Mouse (Mus musculus) hindbrain, embryonic 10.5 days (tissue): ENCODE data around the gene Cd200. TPM values are rescaled to one million over a fixed set of nuclear protein-coding genes. Genes with fewer than 3 reads are reported as not detected.
A peak's percentile ranks its signal among the peaks of the same experiment; 100 is the strongest.
"Not testable (repeated sequence)": the region's sequence is repeated elsewhere in the genome, so short reads cannot be mapped to it uniquely, and the experiment has no call there.

Source experiments
- DNase-seq: peaks from one replicate; pipeline ENCODE4 v3.0.0-alpha.2; 2017; ENCODE audit warnings: low spot score
- H3K27ac ChIP-seq: fragments of 300-500 bp; sonication (generic); 2 replicates; pipeline ENCODE4 v1.5.1; 2016; ENCODE audit warnings: mild to moderate bottlenecking, moderate library complexity
- H3K27me3 ChIP-seq: fragments of 300-500 bp; sonication (generic); 2 replicates; pipeline ENCODE4 v1.6.1; 2016; ENCODE audit warnings: mild to moderate bottlenecking; ENCODE audit not compliant: poor library complexity, insufficient read depth, severe bottlenecking
- H3K36me3 ChIP-seq: fragments of 300-500 bp; sonication (generic); 2 replicates; pipeline ENCODE4 v1.6.1; 2016; ENCODE audit warnings: mild to moderate bottlenecking, moderate library complexity
- H3K4me1 ChIP-seq: fragments of 300-500 bp; sonication (generic); replicated peaks from 2 replicates; pipeline ENCODE4 v1.6.1; 2016; ENCODE audit warnings: mild to moderate bottlenecking
- H3K4me3 ChIP-seq: fragments of 300-500 bp; sonication (generic); 2 replicates; pipeline ENCODE4 v1.5.1; 2016; ENCODE audit warnings: mild to moderate bottlenecking, moderate library complexity
- H3K9me3 ChIP-seq: fragments of 300-500 bp; sonication (generic); 2 replicates; pipeline ENCODE4 v1.6.1; 2016; ENCODE audit warnings: mild to moderate bottlenecking, moderate library complexity
- WGBS: fragments of 180-500 bp; shearing (Covaris S2); methylation state at CpG from one replicate; pipeline ENCODE4 v1.1.7; 2016; 5-methylcytosine and 5-hydroxymethylcytosine counted together
- polyA plus RNA-seq: library from polyadenylated mRNA; unstranded; fragments of >200 nt; fragmentation: Nextera tagmentation; extraction: Ambion mirVana; gene quantifications from 2 replicates; pipeline ENCODE4 v1.2.1, GENCODE M21; 2016

Gene Cd200
- polyA plus RNA-seq, 1 experiment from 2014 or later: 29.3 TPM

- not testable (repeated sequence) for DNase-seq, H3K4me1 ChIP-seq
- WGBS: 92% methylated on average over 8 of the region's 9 CpGs
Observed at GRCm38 (mm10) chr16:45348238-45348637, 60.6 kb downstream of the Cd200 start.

DNA sequence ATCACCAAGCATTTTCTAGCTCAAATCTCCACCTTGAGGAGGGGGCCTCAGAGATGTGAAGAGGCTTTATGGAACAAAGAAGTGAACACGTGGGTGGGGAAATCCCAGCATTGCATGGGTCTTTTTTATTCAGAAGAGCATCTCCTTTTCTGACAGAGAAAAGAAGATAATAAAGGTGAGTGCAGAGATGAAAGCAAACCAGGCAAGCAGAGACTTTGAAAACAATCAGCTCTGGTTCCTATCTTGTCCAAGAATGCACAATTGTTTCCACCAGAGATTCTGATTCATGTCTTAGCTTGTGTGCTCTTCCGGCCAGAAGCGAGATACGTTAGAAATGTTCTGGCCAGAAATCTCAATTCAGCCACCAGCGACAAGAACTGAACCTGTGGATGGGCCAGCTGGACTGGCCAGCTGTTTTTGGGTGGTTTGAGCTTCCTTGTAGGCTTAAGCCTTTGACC is 61.9 kb downstream of the Cd200 start:
- DNase-seq: no peak
- WGBS: 88% methylated on average over 5 of the region's 5 CpGs
- no peaks in the 10 kb centered on the region for H3K36me3 ChIP-seq
- H3K27me3 ChIP-seq: no peaks in the 10 kb centered on the region
- no peak overlapping the region for H3K4me3 ChIP-seq
- no peaks in the 10 kb centered on the region for H3K4me1 ChIP-seq
- no peak overlapping the region for H3K27ac ChIP-seq
- H3K9me3 ChIP-seq: no peaks in the 10 kb centered on the region

More at GRCm38 (mm10) chr16:45348238-45348637, 60.6 kb downstream of the Cd200 start:
- H3K36me3 ChIP-seq, H3K9me3 ChIP-seq, H3K27ac ChIP-seq, H3K27me3 ChIP-seq, H3K4me3 ChIP-seq: not testable (repeated sequence)

DNA sequence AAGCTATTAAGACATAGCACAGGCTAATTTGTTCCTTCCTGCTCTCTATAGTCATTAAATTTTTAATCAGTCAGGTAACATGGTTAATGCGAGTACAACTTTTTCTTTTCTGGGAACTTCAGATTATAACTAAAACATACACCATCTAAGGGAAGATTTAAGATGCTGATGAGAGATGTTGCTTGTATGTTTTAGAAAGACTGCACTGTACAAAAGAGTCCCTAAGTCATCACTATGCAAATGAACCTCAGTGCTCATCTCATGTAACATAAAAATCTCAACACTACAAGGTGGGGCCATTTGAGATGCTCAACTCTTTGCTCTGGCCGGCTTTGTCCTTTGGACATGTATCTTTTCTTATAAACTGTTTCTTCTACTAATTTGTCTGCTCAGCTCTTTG is 62.5 kb downstream of the Cd200 start:
- no peaks in the 10 kb centered on the region for H3K4me1 ChIP-seq
- WGBS: 93% methylated on average over 2 of the region's 2 CpGs

GRCm38 (mm10) chr16:45344879-45345278 is 64.0 kb downstream of the Cd200 start:
- Histone ChIP-seq H3K9me3 (no peaks in the 10 kb centered on the region), H3K27me3 (no peaks in the 10 kb centered on the region), H3K27ac (no peak overlapping the region), H3K4me1 (no peaks in the 10 kb centered on the region), H3K36me3 (no peaks in the 10 kb centered on the region), H3K4me3 (no peak overlapping the region)
- no peak for DNase-seq
- 72% methylated on average over 2 of the region's 2 CpGs for WGBS

More for the DNA sequence above, 62.5 kb downstream of the Cd200 start:
- H3K27ac ChIP-seq: no peak overlapping the region
- no peak overlapping the region for H3K4me3 ChIP-seq
- no peaks in the 10 kb centered on the region for H3K9me3 ChIP-seq
- no peaks in the 10 kb centered on the region for H3K36me3 ChIP-seq
- no peaks in the 10 kb centered on the region for H3K27me3 ChIP-seq
- DNase-seq: no peak

GRCm38 (mm10) chr16:45336478-45336877 is 72.4 kb downstream of the Cd200 start:
- peak; percentile 10 for DNase-seq
- no peaks in the 10 kb centered on the region for H3K27me3 ChIP-seq
- no peaks in the 10 kb centered on the region for H3K4me1 ChIP-seq
- H3K27ac ChIP-seq: no peak overlapping the region
- H3K36me3 ChIP-seq: no peaks in the 10 kb centered on the region
- 65% methylated on average over 1 of the region's 1 CpGs for WGBS
- no peak overlapping the region for H3K4me3 ChIP-seq
- no peaks in the 10 kb centered on the region for H3K9me3 ChIP-seq

DNA sequence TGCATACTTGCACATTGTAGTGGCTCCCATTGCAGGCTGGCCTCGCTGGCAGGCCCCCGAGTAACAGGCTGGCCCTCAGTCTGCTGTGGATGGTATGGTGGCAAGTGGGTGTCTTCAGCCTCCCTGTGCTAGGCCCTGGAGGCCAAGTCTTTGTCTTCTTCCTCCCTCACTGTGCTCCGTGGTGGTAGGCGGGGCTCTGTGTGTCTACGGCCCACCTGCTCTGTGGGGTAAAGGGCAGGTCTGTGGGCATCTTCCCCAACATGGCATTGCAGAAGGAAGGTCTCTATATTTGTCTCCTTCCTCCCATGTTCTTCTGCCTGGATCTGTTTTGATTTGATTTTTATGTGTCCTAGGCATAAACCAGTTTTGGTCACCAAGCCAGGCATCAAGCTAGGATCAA is 74.0 kb downstream of the Cd200 start:
- Histone ChIP-seq H3K4me1 (no peaks in the 10 kb centered on the region), H3K36me3 (no peaks in the 10 kb centered on the region), H3K27me3 (no peaks in the 10 kb centered on the region), H3K27ac (no peak overlapping the region), H3K4me3 (no peak overlapping the region), H3K9me3 (no peaks in the 10 kb centered on the region)
- 92% methylated on average over 5 of the region's 5 CpGs for WGBS
- no peak for DNase-seq

DNA sequence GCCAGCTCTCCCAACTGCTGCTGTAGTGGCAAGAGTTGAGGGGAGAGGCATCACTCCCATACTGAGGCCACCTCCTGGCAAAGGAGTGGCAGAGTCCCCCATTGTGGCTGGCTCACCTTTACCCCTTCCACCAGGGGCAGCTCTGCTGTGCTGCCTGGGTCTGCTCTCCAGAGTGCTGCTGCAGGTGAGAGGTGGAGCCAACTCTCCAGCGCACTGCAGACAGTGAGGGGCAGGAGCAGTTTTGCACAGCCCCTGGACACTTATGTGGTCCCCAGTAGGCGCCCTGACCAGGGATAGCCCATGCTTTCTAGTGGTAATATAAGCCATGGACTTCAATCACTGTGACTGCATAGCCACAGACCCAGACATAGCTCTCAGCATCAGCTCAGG is 74.5 kb downstream of the Cd200 start:
- Histone ChIP-seq H3K4me3 (no peak overlapping the region), H3K9me3 (no peaks in the 10 kb centered on the region), H3K36me3 (no peaks in the 10 kb centered on the region), H3K4me1 (no peaks in the 10 kb centered on the region), H3K27me3 (no peaks in the 10 kb centered on the region), H3K27ac (no peak overlapping the region)
- WGBS: 75% methylated on average over 2 of the region's 2 CpGs
- DNase-seq: no peak

DNA sequence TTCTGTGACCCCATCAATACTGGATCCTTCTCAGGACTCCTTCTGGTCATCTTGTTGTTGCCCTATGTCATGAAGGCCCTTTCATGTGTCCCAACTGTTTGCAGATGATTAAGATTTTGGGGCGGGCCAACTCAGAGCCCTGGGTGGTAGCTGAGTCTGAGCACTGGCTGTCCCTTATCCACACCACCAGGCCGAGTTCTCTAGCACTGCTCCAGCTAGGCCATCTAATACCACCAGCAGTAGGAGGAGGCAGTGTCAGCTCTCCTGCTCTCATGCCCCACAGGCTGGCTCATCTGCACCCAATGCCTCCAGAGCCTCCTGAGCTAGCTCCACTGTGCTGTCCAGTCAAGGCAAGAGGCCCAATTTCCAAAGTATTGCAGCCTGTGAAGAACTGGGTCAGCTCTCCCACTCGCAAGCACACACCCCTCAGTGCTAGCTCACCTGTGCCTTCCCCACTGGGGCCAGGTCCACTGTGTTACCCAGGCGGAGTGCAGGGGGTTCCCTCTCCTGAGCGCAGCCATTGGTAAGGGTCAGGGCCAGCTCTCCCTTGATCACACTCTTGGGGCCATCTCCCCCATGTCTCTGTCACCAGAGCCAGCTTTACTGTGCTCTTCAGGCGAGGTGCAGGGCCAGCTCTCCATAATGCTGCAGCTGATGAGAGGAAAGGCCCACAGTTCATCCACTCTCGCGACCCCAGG is 75.0 kb downstream of the Cd200 start:
- H3K36me3 ChIP-seq: no peaks in the 10 kb centered on the region
- no peak overlapping the region for H3K27ac ChIP-seq
- no peak for DNase-seq
- no peaks in the 10 kb centered on the region for H3K27me3 ChIP-seq
- H3K9me3 ChIP-seq: no peaks in the 10 kb centered on the region
- H3K4me1 ChIP-seq: no peaks in the 10 kb centered on the region
- WGBS: 89% methylated on average over 8 of the region's 8 CpGs
- H3K4me3 ChIP-seq: no peak overlapping the region

GRCm38 (mm10) chr16:45332591-45332990 is 76.3 kb downstream of the Cd200 start:
- 79% methylated on average over 8 of the region's 8 CpGs for WGBS
- Histone ChIP-seq H3K4me1 (no peaks in the 10 kb centered on the region), H3K27me3 (no peaks in the 10 kb centered on the region), H3K36me3 (no peaks in the 10 kb centered on the region), H3K27ac (no peak overlapping the region), H3K9me3 (no peaks in the 10 kb centered on the region), H3K4me3 (no peak overlapping the region)
- DNase-seq: no peak

Other genes starting within 250 kb of the Cd200 start
- gene Btla, start 184.7 kb downstream of the Cd200 start, polyA plus RNA-seq: 0.24 and 0.30 TPM in 2 replicates
- gene Gm609, start 83.9 kb upstream of the Cd200 start, polyA plus RNA-seq: not detected in 2 replicates
- gene Gm17783, start 123.0 kb upstream of the Cd200 start, polyA plus RNA-seq: not detected in 2 replicates
- not detected in 2 replicates for gene Slc9c1, start 126.3 kb upstream of the Cd200 start, polyA plus RNA-seq
- gene Gcsam, start 201.3 kb upstream of the Cd200 start, polyA plus RNA-seq: 0.08 TPM in 1 of 2 replicates, not detected in the other
- not detected in 2 replicates for gene BC016579, start 245.0 kb upstream of the Cd200 start, polyA plus RNA-seq